Mouse (Mus musculus) stomach, postnatal 0 days (tissue): ENCODE results near the gene Fam184a.

Experiments used
- CTCF ChIP-seq: IDR thresholded peaks from 2 replicates; pipeline ENCODE4 v1.5.1; 2016; ENCODE audit warnings: antibody characterized with exemption, low read depth, mild to moderate bottlenecking, moderate library complexity
- EP300 ChIP-seq: optimal IDR thresholded peaks from 2 replicates; pipeline ENCODE3; 2016; ENCODE audit warnings: antibody characterized with exemption

DNA sequence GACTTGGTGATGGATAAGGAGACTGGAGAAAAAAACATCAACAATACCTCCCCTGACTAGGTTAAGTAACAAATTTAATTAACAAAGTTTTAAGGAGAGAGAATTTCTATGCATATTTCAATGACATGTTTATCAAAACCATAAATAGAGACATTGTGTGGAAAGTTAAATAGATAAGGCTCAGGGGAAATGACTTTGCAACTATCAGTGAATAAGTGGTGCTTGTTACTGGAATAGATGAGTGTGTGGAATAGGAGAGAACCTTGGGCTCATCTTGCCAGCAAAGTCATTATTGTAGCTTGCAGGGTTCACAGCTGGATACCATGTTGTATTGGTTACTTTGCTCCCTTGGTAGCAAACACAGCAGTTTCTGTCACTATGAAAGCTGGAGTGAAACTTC is 59.7 kb downstream of the Fam184a start:
- TF ChIP-seq CTCF (no peak), EP300 (no peak)
